21 mouse cellular contexts compared by ENCODE assay signal in genomic region chr1:135624646-135625045, GRCm38 (mm10). TPM values are rescaled to one million over a fixed set of nuclear protein-coding genes. Genes with fewer than 3 reads are reported as not detected.
DNase-seq lines count a peak whose midpoint lies in the region; ATAC-seq and TF ChIP-seq lines count a peak whose summit lies in the region.
"Had no signal": no experiment of that assay in that cellular context is flagged by ENCODE, and none has a peak within 500 bp of the region (broad histone marks: within the 10 kb centered on the region; RNA-seq: fewer than 3 reads in every experiment).

No protein-coding gene starts in this region.

- DNase-seq in hindbrain, postnatal 0 days (ENCODE audit: low spot score), result peak; percentile 66
- DNase-seq in hindbrain, embryonic 10.5 days (ENCODE audit: low spot score), result no peak
- DNase-seq in R1 (ENCODE audit: low read depth, low spot score), result peak; percentile 30
- DNase-seq in cerebellum, adult 9-11 months, result no peak
- DNase-seq: adrenal gland, postnatal 10 days; B cell, adult 2 months; cerebellum, adult 11 months; cerebellum, adult 8-10 months; cerebellum, postnatal 25 days; gastrocnemius, postnatal 36 days; heart, adult 11 months; heart, postnatal 36 days had no signal

- H3K36me3 ChIP-seq in forebrain, embryonic 15.5 days, result no peaks in the 10 kb centered on the region
- no peaks in the 10 kb centered on the region for H3K36me3 ChIP-seq in forebrain, embryonic 13.5 days (ENCODE audit: poor library complexity, severe bottlenecking)
- H3K36me3 ChIP-seq in hindbrain, postnatal 0 days (ENCODE audit: insufficient read depth, low read length), result no peaks in the 10 kb centered on the region
- no peaks in the 10 kb centered on the region for H3K36me3 ChIP-seq in hindbrain, embryonic 10.5 days
- H3K36me3 ChIP-seq in myocyte (ENCODE audit: control insufficient read depth, insufficient read depth), result no peaks in the 10 kb centered on the region
- H3K36me3 ChIP-seq: embryonic facial prominence, embryonic 13.5 days; G1E; hindbrain, embryonic 12.5 days had no signal

- H3K9ac ChIP-seq in forebrain, embryonic 15.5 days (replicated peaks), result no peak overlapping the region
- H3K9ac ChIP-seq in forebrain, embryonic 13.5 days, result no peak overlapping the region
- no peak overlapping the region for H3K9ac ChIP-seq in hindbrain, postnatal 0 days (replicated peaks; ENCODE audit: low read length)
- H3K9ac ChIP-seq: embryonic facial prominence, embryonic 13.5 days; heart, embryonic 13.5 days; hindbrain, embryonic 12.5 days had no signal

- ATAC-seq in forebrain, embryonic 15.5 days (replicated peaks), result 0 out of 2 replicates have a peak, but pooled peaks have one; percentile 48
- no peak for ATAC-seq in forebrain, embryonic 13.5 days
- peak; percentile 63 for ATAC-seq in hindbrain, postnatal 0 days
- ATAC-seq: CD4-positive, CD25-positive, alpha-beta regulatory T cell, adult 4 months; intestine, embryonic 16.5 days had no signal

- no peak for TF ChIP-seq POLR2A in myocyte (IDR thresholded peaks at IDR 0.05; ENCODE audit: insufficient read length, low read depth)

- peaks cover 15% of the 10 kb centered on the region for H3K4me1 ChIP-seq in forebrain, embryonic 15.5 days
- peaks cover 15% of the 10 kb centered on the region for H3K4me1 ChIP-seq in forebrain, embryonic 13.5 days
- 0 out of 2 replicates have a peak, but pooled peaks cover 5% of the 10 kb centered on the region for H3K4me1 ChIP-seq in hindbrain, postnatal 0 days (ENCODE audit: insufficient read depth, low read length)
- peaks cover 12% of the 10 kb centered on the region for H3K4me1 ChIP-seq in hindbrain, embryonic 10.5 days (replicated peaks)

- no peak overlapping the region for H3ac ChIP-seq in myocyte (ENCODE audit: control insufficient read depth, insufficient read length)

- TF ChIP-seq CTCF in hindbrain, postnatal 0 days (IDR thresholded peaks at IDR 0.05; ENCODE audit: low read depth), result no peak

- H3K9me3 ChIP-seq in forebrain, embryonic 15.5 days, result no peaks in the 10 kb centered on the region
- no peaks in the 10 kb centered on the region for H3K9me3 ChIP-seq in forebrain, embryonic 13.5 days (replicated peaks)
- H3K9me3 ChIP-seq in hindbrain, postnatal 0 days (ENCODE audit: low read length), result no peaks in the 10 kb centered on the region
- no peaks in the 10 kb centered on the region for H3K9me3 ChIP-seq in hindbrain, embryonic 10.5 days
- H3K9me3 ChIP-seq: embryonic facial prominence, embryonic 13.5 days; G1E; heart, embryonic 13.5 days; hindbrain, embryonic 12.5 days had no signal

- no peak overlapping the region for H3K4me2 ChIP-seq in forebrain, embryonic 15.5 days (replicated peaks)
- no peak overlapping the region for H3K4me2 ChIP-seq in forebrain, embryonic 13.5 days
- H3K4me2 ChIP-seq in hindbrain, postnatal 0 days (ENCODE audit: low read depth, low read length), result no peak overlapping the region
- no peak overlapping the region for H3K4me2 ChIP-seq in myocyte (ENCODE audit: low read depth)
- H3K4me2 ChIP-seq: embryonic facial prominence, embryonic 13.5 days; heart, embryonic 13.5 days; hindbrain, embryonic 12.5 days had no signal

- H3K27ac ChIP-seq in forebrain, embryonic 15.5 days (replicated peaks), result no peak overlapping the region
- H3K27ac ChIP-seq in forebrain, embryonic 13.5 days, result no peak overlapping the region
- H3K27ac ChIP-seq in hindbrain, postnatal 0 days, result no peak overlapping the region
- no peak overlapping the region for H3K27ac ChIP-seq in hindbrain, embryonic 10.5 days
- H3K27ac ChIP-seq: embryonic facial prominence, embryonic 13.5 days; heart, embryonic 13.5 days; hindbrain, embryonic 12.5 days had no signal

- H3K27me3 ChIP-seq in forebrain, embryonic 15.5 days, result no peaks in the 10 kb centered on the region
- no peaks in the 10 kb centered on the region for H3K27me3 ChIP-seq in forebrain, embryonic 13.5 days
- no peaks in the 10 kb centered on the region for H3K27me3 ChIP-seq in hindbrain, postnatal 0 days (ENCODE audit: insufficient read depth, low read length)
- H3K27me3 ChIP-seq in hindbrain, embryonic 10.5 days (ENCODE audit: insufficient read depth, poor library complexity, severe bottlenecking), result no peaks in the 10 kb centered on the region
- no peaks in the 10 kb centered on the region for H3K27me3 ChIP-seq in myocyte (ENCODE audit: control insufficient read depth, insufficient read depth, insufficient read length)
- H3K27me3 ChIP-seq: embryonic facial prominence, embryonic 13.5 days; heart, embryonic 13.5 days; hindbrain, embryonic 12.5 days had no signal

- H3K4me3 ChIP-seq in forebrain, embryonic 15.5 days, result no peak overlapping the region
- no peak overlapping the region for H3K4me3 ChIP-seq in forebrain, embryonic 13.5 days
- no peak overlapping the region for H3K4me3 ChIP-seq in hindbrain, postnatal 0 days (ENCODE audit: low read length)
- no peak overlapping the region for H3K4me3 ChIP-seq in hindbrain, embryonic 10.5 days
- no peak overlapping the region for H3K4me3 ChIP-seq in myocyte
- H3K4me3 ChIP-seq: embryonic facial prominence, embryonic 13.5 days; heart, embryonic 13.5 days; hindbrain, embryonic 12.5 days had no signal

- H3K79me2 ChIP-seq in myocyte (ENCODE audit: control insufficient read depth, insufficient read depth), result peaks cover 47% of the 10 kb centered on the region

- WGBS in forebrain, embryonic 15.5 days, result 55% methylated on average over 5 of the region's 5 CpGs
- WGBS in forebrain, embryonic 13.5 days, result 58% methylated on average over 5 of the region's 5 CpGs
- WGBS in hindbrain, postnatal 0 days, result 53% methylated on average over 5 of the region's 5 CpGs
- 71% methylated on average over 5 of the region's 5 CpGs for WGBS in hindbrain, embryonic 10.5 days

TF ChIP-seq in myocyte, 11 proteins besides CTCF, POLR2A, EP300 and RAD21:
- peak; percentile 5 for TF ChIP-seq USF1 (IDR thresholded peaks at IDR 0.05; ENCODE audit: low read depth)
- no peak for TF ChIP-seq POLR2AphosphoS2 (IDR thresholded peaks at IDR 0.05; ENCODE audit: insufficient read length, low read depth)
- TF ChIP-seq MYOG (IDR thresholded peaks at IDR 0.05; ENCODE audit: control insufficient read depth in 1 of 3, insufficient read depth in 1 of 3, insufficient read length in 2 of 3, low read depth in 2 of 3), result no peak
- TF ChIP-seq REST (IDR thresholded peaks at IDR 0.05; ENCODE audit: insufficient read depth, insufficient read length), result no peak

RNA-seq across cellular contexts. Expression of gene Nav1, which starts 17.6 kb away (rescaled TPM):
- polyA plus RNA-seq in forebrain, embryonic 15.5 days (2015; fragmentation: Nextera tagmentation; extraction: Ambion mirVana), result 48.1 and 51.1 TPM in 2 replicates
- 30.6 and 33.3 TPM in 2 replicates for polyA plus RNA-seq in forebrain, embryonic 13.5 days (2015; fragmentation: Nextera tagmentation; extraction: Ambion mirVana)
- total RNA-seq in hindbrain, postnatal 0 days (2014; rRNA removed), result 90.0 and 106 TPM in 2 replicates
- 38.6 and 39.9 TPM in 2 replicates for polyA plus RNA-seq in hindbrain, postnatal 0 days (2015; fragmentation: Nextera tagmentation; extraction: Ambion mirVana)
- polyA plus RNA-seq in hindbrain, embryonic 10.5 days (2016; fragmentation: Nextera tagmentation; extraction: Ambion mirVana), result 16.1 and 19.3 TPM in 2 replicates
- 33.7 TPM for polyA plus RNA-seq in myocyte (2012; fragmentation: generic; extraction: Trizol)
- polyA plus RNA-seq: G1E had no signal

Comparison
In these comparisons a context has a peak if more than half of its experiments do, and no peak if none do; other contexts are left out.
1. DNase-seq: peak in hindbrain, postnatal 0 days (single experiment) and R1 (single experiment); none in hindbrain, embryonic 10.5 days (single experiment) and cerebellum, adult 9-11 months (single experiment).